Mouse (Mus musculus): ENCODE measurements at regions not wholly inside any gene's neighbourhood (a gene's known extent, or its start where the extent isn't known, plus 50 kb on each side); places are given as distances from the start of the nearest gene placed in this dataset.

- peak in 1 of 2 experiments; percentile 37 for DNase-seq
Measured at GRCm38 (mm10) chr13:64007688-64008087, 81.3 kb downstream of the Hsd17b3 start.

- DNase-seq, result peak; percentile 70 to 89
Measured at GRCm38 (mm10) chr13:64002945-64003459, 86.0 kb downstream of the Hsd17b3 start.

- peak in 1 of 2 experiments; percentile 44 for DNase-seq
Measured at GRCm38 (mm10) chr13:64000303-64000702, 88.7 kb downstream of the Hsd17b3 start.

GRCm38 (mm10) chr13:63998647-63999046, 90.4 kb downstream of the Hsd17b3 start:
- no peak for DNase-seq

GRCm38 (mm10) chr13:63993857-63994477, 95.1 kb downstream of the Hsd17b3 start:
- DNase-seq, result peak; percentile 65 to 83

GRCm38 (mm10) chr13:63992989-63993388, 96.0 kb downstream of the Hsd17b3 start:
- DNase-seq, result no peak

- peak; percentile 54 to 76 for DNase-seq
Measured at GRCm38 (mm10) chr13:63990480-63990958, 98.5 kb downstream of the Hsd17b3 start.

GRCm38 (mm10) chr13:63989769-63990168, 99.3 kb downstream of the Hsd17b3 start:
- no peak for DNase-seq

GRCm38 (mm10) chr13:63988263-63988662, 100.8 kb downstream of the Hsd17b3 start:
- no peak for DNase-seq

GRCm38 (mm10) chr13:63986681-63987080, 102.3 kb downstream of the Hsd17b3 start:
- DNase-seq, result peak in 1 of 2 experiments; percentile 38

GRCm38 (mm10) chr13:63985590-63985989, 103.4 kb downstream of the Hsd17b3 start:
- DNase-seq, result peak in 1 of 2 experiments; percentile 36

GRCm38 (mm10) chr13:63985086-63985485, 103.9 kb downstream of the Hsd17b3 start:
- no peak for DNase-seq

GRCm38 (mm10) chr13:63980012-63980691, 108.9 kb downstream of the Hsd17b3 start:
- DNase-seq, result peak; percentile 44 to 79

GRCm38 (mm10) chr13:63979581-63979980, 109.4 kb downstream of the Hsd17b3 start:
- DNase-seq, result no peak

GRCm38 (mm10) chr13:63969907-63970306, 119.1 kb downstream of the Hsd17b3 start:
- DNase-seq, result no peak

- no peak for DNase-seq
Measured at GRCm38 (mm10) chr13:63968623-63969022, 120.4 kb downstream of the Hsd17b3 start.

GRCm38 (mm10) chr13:63957098-63957497, 131.9 kb downstream of the Hsd17b3 start:
- peak in 1 of 2 experiments; percentile 50 for DNase-seq

- no peak for DNase-seq
Measured at GRCm38 (mm10) chr13:63954305-63954704, 134.7 kb downstream of the Hsd17b3 start.

GRCm38 (mm10) chr13:63951922-63952734, 136.9 kb downstream of the Hsd17b3 start:
- peak; percentile 11 to 40 for DNase-seq

GRCm38 (mm10) chr13:63951136-63951535, 136.1 kb downstream of the Ercc6l2 start:
- peak; percentile 12 to 43 for DNase-seq

Data from lung, postnatal 4 days (tissue).